Mouse (Mus musculus): ENCODE measurements around the gene Rraga. TPM values are rescaled to one million over a fixed set of nuclear protein-coding genes. Genes with fewer than 3 reads are reported as not detected.
"Not testable (repeated sequence)": the region's sequence is repeated elsewhere in the genome, so short reads cannot be mapped to it uniquely, and the experiment has no call there.

Gene Rraga
- polyA plus RNA-seq, 1 experiment from 2014 or later = 81.0 TPM

DNA sequence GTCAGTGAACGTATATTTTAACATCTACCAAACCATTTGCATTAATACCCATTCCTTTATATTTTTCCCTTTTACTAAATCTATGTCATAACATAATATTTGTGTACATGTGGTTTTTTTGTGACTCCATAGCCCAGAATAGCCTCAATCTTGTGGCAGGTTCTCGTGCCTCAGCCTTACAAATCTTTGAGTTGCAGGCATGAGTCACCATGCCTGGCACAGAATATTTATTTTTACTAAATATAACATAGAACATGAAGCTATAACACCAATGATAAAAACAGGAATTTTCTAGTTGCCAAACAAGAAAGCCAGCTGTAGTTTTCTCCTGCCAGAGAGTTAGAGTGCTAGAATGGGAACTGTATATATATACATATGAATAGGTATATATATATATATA lies 45.0 kb downstream of the Rraga start:
- H3K9me3 ChIP-seq (ENCODE audit: control insufficient read depth, low read length) = no peaks in the 10 kb centered on the region
- DNase-seq (ENCODE audit: low spot score) (no peak), ATAC-seq (replicated peaks; ENCODE audit: low FRiP score, low TSS enrichment, low read depth) (no peak)
- no peaks in the 10 kb centered on the region for H3K4me1 ChIP-seq (replicated peaks; ENCODE audit: control insufficient read depth, insufficient read depth, low read length)
- H3K27ac ChIP-seq (ENCODE audit: low read depth) = no peak overlapping the region
- no peaks in the 10 kb centered on the region for H3K27me3 ChIP-seq (replicated peaks; ENCODE audit: control insufficient read depth, insufficient read depth, low read length)
- no peak overlapping the region for H3K4me3 ChIP-seq (ENCODE audit: low read depth, low read length)
- no peak overlapping the region for H3K9ac ChIP-seq (ENCODE audit: low read length)
- 72% methylated on average over 2 of the region's 2 CpGs for WGBS
- no peaks in the 10 kb centered on the region for H3K36me3 ChIP-seq (ENCODE audit: control insufficient read depth, insufficient read depth, low read length)
- no peak overlapping the region for H3K4me2 ChIP-seq (ENCODE audit: low read length)

DNA sequence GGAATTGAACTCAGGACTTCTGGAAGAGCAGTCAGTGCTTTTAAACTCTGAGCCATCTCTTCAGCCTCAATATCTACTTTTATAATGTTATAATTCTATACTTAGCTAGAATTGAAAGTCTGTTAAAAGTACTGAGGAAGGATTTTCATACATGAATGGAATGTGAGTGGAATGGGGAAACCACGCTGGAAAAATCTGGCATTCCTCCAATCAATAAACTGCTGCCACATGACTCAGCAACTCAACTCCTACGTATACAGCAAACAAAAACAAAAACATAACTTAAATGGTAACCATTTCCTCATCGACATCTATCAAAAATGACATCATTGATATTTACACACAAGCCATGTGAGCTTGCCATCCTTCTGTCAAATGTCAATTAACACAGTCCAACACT lies 46.6 kb downstream of the Rraga start:
- no peak overlapping the region for H3K4me2 ChIP-seq (ENCODE audit: low read length)
- DNase-seq (ENCODE audit: low spot score) (no peak), ATAC-seq (replicated peaks; ENCODE audit: low FRiP score, low TSS enrichment, low read depth) (no peak)
- H3K9me3 ChIP-seq (ENCODE audit: control insufficient read depth, low read length) = no peaks in the 10 kb centered on the region
- H3K27me3 ChIP-seq (replicated peaks; ENCODE audit: control insufficient read depth, insufficient read depth, low read length) = no peaks in the 10 kb centered on the region
- no peak overlapping the region for H3K9ac ChIP-seq (ENCODE audit: low read length)
- no peaks in the 10 kb centered on the region for H3K4me1 ChIP-seq (replicated peaks; ENCODE audit: control insufficient read depth, insufficient read depth, low read length)
- WGBS = 70% methylated on average over 3 of the region's 3 CpGs
- H3K36me3 ChIP-seq (ENCODE audit: control insufficient read depth, insufficient read depth, low read length) = no peaks in the 10 kb centered on the region
- H3K27ac ChIP-seq (ENCODE audit: low read depth) = no peak overlapping the region
- no peak overlapping the region for H3K4me3 ChIP-seq (ENCODE audit: low read depth, low read length)

DNA sequence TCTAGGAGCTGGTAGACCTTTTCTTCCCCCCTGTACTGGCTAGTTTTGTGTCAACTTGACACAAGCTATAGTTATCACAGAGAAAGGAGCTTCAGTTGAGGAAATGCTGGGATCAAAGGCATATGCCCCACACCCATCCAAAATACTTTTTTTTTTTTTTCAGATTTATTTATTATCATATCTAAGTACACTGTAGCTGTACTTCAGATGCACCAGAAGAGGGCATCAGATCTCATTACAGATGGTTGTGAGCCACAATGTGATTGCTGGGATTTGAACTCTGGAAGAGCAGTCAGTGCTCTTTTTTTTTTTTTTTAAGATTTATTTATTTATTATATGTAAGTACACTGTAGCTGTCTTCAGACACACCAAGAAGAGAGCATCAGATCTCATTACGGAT lies 47.1 kb downstream of the Rraga start:
- H3K9me3 ChIP-seq (ENCODE audit: control insufficient read depth, low read length); H3K4me2 ChIP-seq (ENCODE audit: low read length); H3K27ac ChIP-seq (ENCODE audit: low read depth); H3K4me1 ChIP-seq (replicated peaks; ENCODE audit: control insufficient read depth, insufficient read depth, low read length); DNase-seq (ENCODE audit: low spot score); ATAC-seq (replicated peaks; ENCODE audit: low FRiP score, low TSS enrichment, low read depth); H3K4me3 ChIP-seq (ENCODE audit: low read depth, low read length); H3K36me3 ChIP-seq (ENCODE audit: control insufficient read depth, insufficient read depth, low read length); H3K27me3 ChIP-seq (replicated peaks; ENCODE audit: control insufficient read depth, insufficient read depth, low read length); H3K9ac ChIP-seq (ENCODE audit: low read length): not testable (repeated sequence)
- 96% methylated on average over 1 of the region's 1 CpGs for WGBS

DNA sequence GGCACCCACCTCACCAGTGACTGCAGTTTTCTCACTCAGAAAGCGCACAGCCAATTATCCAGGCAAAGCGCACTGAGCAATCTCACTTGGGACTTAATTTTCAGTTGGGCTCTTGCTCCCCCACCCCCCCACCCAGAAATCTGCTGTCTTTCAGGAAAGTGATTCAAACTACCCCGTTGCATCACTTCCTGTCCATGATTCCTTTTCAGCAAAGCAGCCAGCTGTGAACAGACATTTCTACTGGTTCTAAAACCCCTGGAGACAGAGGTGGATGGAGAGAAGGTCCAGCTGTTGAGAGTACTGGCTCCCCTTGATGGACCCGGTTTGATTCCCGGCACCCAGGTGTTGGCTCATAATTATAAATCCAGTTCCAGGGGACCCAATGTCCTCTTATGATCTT lies 50.0 kb downstream of the Rraga start:
- Histone ChIP-seq H3K9me3 (ENCODE audit: control insufficient read depth, low read length) (no peaks in the 10 kb centered on the region), H3K27ac (ENCODE audit: low read depth) (no peak overlapping the region), H3K4me1 (replicated peaks; ENCODE audit: control insufficient read depth, insufficient read depth, low read length) (no peaks in the 10 kb centered on the region), H3K9ac (ENCODE audit: low read length) (no peak overlapping the region), H3K36me3 (ENCODE audit: control insufficient read depth, insufficient read depth, low read length) (no peaks in the 10 kb centered on the region), H3K4me3 (ENCODE audit: low read depth, low read length) (no peak overlapping the region), H3K4me2 (ENCODE audit: low read length) (no peak overlapping the region), H3K27me3 (replicated peaks; ENCODE audit: control insufficient read depth, insufficient read depth, low read length) (no peaks in the 10 kb centered on the region)
- ATAC-seq (replicated peaks; ENCODE audit: low FRiP score, low TSS enrichment, low read depth) (no peak), DNase-seq (ENCODE audit: low spot score) (no peak)
- 80% methylated on average over 5 of the region's 5 CpGs for WGBS

DNA sequence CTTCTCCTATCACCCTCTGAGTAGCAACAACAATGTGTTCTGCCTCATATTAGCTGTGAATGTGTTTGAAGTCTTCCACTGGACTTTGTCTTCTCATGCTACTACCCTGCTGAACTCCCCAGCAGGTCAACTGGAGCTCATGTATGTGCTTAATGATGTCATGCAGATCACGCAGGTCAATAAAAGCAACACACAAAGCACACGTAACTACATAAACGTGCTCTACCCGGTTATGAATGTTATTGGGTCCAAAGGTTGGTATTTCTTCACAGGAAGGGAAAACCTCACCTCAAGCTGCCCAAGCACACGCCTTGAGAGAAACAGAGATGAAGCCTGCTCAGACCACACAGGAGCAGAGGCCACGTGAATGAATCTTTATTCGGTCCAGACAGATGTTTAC lies 51.0 kb downstream of the Rraga start:
- H3K9ac ChIP-seq (ENCODE audit: low read length); H3K4me1 ChIP-seq (replicated peaks; ENCODE audit: control insufficient read depth, insufficient read depth, low read length); H3K36me3 ChIP-seq (ENCODE audit: control insufficient read depth, insufficient read depth, low read length); H3K9me3 ChIP-seq (ENCODE audit: control insufficient read depth, low read length); DNase-seq (ENCODE audit: low spot score); H3K27me3 ChIP-seq (replicated peaks; ENCODE audit: control insufficient read depth, insufficient read depth, low read length); H3K27ac ChIP-seq (ENCODE audit: low read depth); H3K4me3 ChIP-seq (ENCODE audit: low read depth, low read length); H3K4me2 ChIP-seq (ENCODE audit: low read length): not testable (repeated sequence)
- WGBS = 75% methylated on average over 7 of the region's 7 CpGs
- peak; percentile 72; the same call in 1 of the 2 replicates for ATAC-seq (replicated peaks; ENCODE audit: low FRiP score, low TSS enrichment, low read depth)

Other genes starting within 250 kb of the Rraga start
- not detected in 2 replicates for gene Saxo1, start 17.3 kb upstream of the Rraga start, polyA plus RNA-seq (2014; fragmentation: Nextera tagmentation; extraction: Ambion mirVana)
- 18.3 and 20.4 TPM in 2 replicates for gene Haus6, start 36.4 kb downstream of the Rraga start, polyA plus RNA-seq (2014; fragmentation: Nextera tagmentation; extraction: Ambion mirVana)
- 75.1 and 78.0 TPM in 2 replicates for gene Plin2, start 94.4 kb downstream of the Rraga start, polyA plus RNA-seq (2014; fragmentation: Nextera tagmentation; extraction: Ambion mirVana)
- gene Dennd4c, start 172.9 kb downstream of the Rraga start, polyA plus RNA-seq (2014; fragmentation: Nextera tagmentation; extraction: Ambion mirVana) = 7.4 and 9.3 TPM in 2 replicates